Mouse (Mus musculus) spleen, adult 12 weeks (tissue): ENCODE data around the gene Lclat1.

Experiments
- DNase-seq: peaks from one replicate; pipeline ENCODE4 v3.0.0; 2022; ENCODE audit warnings: low spot score

Gene Lclat1

GRCm38 (mm10) chr17:73284301-73284700 is 176.5 kb downstream of the Lclat1 start:
- no peak for DNase-seq
